ENCODE assay signal across 11 mouse cellular contexts in genomic region chr8:70635527-70635926, GRCm38 (mm10). TPM values are rescaled to one million over a fixed set of nuclear protein-coding genes. Genes with fewer than 3 reads are reported as not detected.
DNase-seq lines count a peak whose midpoint lies in the region; ATAC-seq lines count a peak whose summit lies in the region.
"Had no signal": no experiment of that assay in that cellular context is flagged by ENCODE, and none has a peak within 500 bp of the region (broad histone marks: within the 10 kb centered on the region; RNA-seq: fewer than 3 reads in every experiment).

No protein-coding gene starts in this region.

- H3K27me3 ChIP-seq in limb, embryonic 10.5 days (ENCODE audit: low read depth, poor library complexity, severe bottlenecking): peaks cover 36% of the 10 kb centered on the region
- H3K27me3 ChIP-seq in splenic B cell, adult 2 months (ENCODE audit: control insufficient read depth, insufficient read depth, low read length, poor library complexity, severe bottlenecking): no peaks in the 10 kb centered on the region

- H3K9me3 ChIP-seq in limb, embryonic 10.5 days (replicated peaks): no peaks in the 10 kb centered on the region
- H3K9me3 ChIP-seq: hindbrain, embryonic 13.5 days; neural tube, embryonic 15.5 days had no signal

- H3K36me3 ChIP-seq in limb, embryonic 10.5 days: no peaks in the 10 kb centered on the region
- H3K36me3 ChIP-seq in splenic B cell, adult 2 months (ENCODE audit: control insufficient read depth, insufficient read depth, low read length, poor library complexity, severe bottlenecking): no peaks in the 10 kb centered on the region
- H3K36me3 ChIP-seq: hindbrain, embryonic 13.5 days; neural tube, embryonic 15.5 days had no signal

- no peak overlapping the region for H3K4me3 ChIP-seq in limb, embryonic 10.5 days
- H3K4me3 ChIP-seq: hindbrain, embryonic 13.5 days; neural tube, embryonic 15.5 days had no signal

- 0 out of 2 replicates have a peak overlapping the region, but pooled peaks have one; percentile 16 for H3K27ac ChIP-seq in limb, embryonic 10.5 days
- H3K27ac ChIP-seq: hindbrain, embryonic 13.5 days; neural tube, embryonic 15.5 days had no signal

- DNase-seq in spleen, postnatal 36 days (ENCODE audit: low spot score in 2 of 2): peak; percentile 83 to 84
- DNase-seq in spleen, adult 12 weeks (ENCODE audit: low spot score): no peak
- no peak for DNase-seq in limb, embryonic 10.5 days (ENCODE audit: low spot score)
- peak; percentile 86 for DNase-seq in splenic B cell, adult 2 months (ENCODE audit: low read depth, low spot score)
- DNase-seq in cerebellum, postnatal 25 days: no peak
- no peak for DNase-seq in right cerebral cortex, adult 2 months (ENCODE audit: low spot score in 2 of 2)

- H3K4me1 ChIP-seq in limb, embryonic 10.5 days: peaks cover 32% of the 10 kb centered on the region

- peak; percentile 41 for ATAC-seq in erythroid progenitor cell, adult 5-6 weeks (replicated peaks; ENCODE audit: low FRiP score, poor library complexity, severe bottlenecking)
- no peak for ATAC-seq in inflammation-experienced regulatory T-cells, adult 6 months

- WGBS in limb, embryonic 10.5 days: 80% methylated on average over 6 of the region's 6 CpGs

RNA-seq across cellular contexts. Expression of gene Gdf15, which starts 3.3 kb away (rescaled TPM):
- not detected in 2 replicates for total RNA-seq in erythroid progenitor cell, adult 5-6 weeks (2015; ENCODE audit: low replicate concordance)
- not detected in 2 replicates for total RNA-seq in erythroid progenitor cell, adult 5-6 weeks (2017; ENCODE audit: low replicate concordance)
- not detected in 2 replicates for polyA plus RNA-seq in limb, embryonic 10.5 days (2016; fragmentation: Nextera tagmentation; extraction: Ambion mirVana)
- not detected for polyA plus RNA-seq in inflammation-experienced regulatory T-cells, adult 6 months (2017; shearing (Covaris generic))
- total RNA-seq: left cerebral cortex, postnatal 14 days had no signal

RNA-seq across cellular contexts. Expression of gene Lrrc25, which starts 19.6 kb away (rescaled TPM):
- total RNA-seq in erythroid progenitor cell, adult 5-6 weeks (2015; ENCODE audit: low replicate concordance): 2.5 and 11.7 TPM in 2 replicates
- 2.3 and 3.5 TPM in 2 replicates for total RNA-seq in erythroid progenitor cell, adult 5-6 weeks (2017; ENCODE audit: low replicate concordance)
- polyA plus RNA-seq in limb, embryonic 10.5 days (2016; fragmentation: Nextera tagmentation; extraction: Ambion mirVana): 0.38 and 0.64 TPM in 2 replicates
- polyA plus RNA-seq in inflammation-experienced regulatory T-cells, adult 6 months (2017; shearing (Covaris generic)): 1 to 10 TPM in 1 of 3 experiments, under 1 TPM in 2; 0.47 to 3.8 (median 0.71) TPM

RNA-seq across cellular contexts. Expression of gene Pgpep1, which starts 24.7 kb away (rescaled TPM):
- 0.36 and 6.3 TPM in 2 replicates for total RNA-seq in erythroid progenitor cell, adult 5-6 weeks (2015; ENCODE audit: low replicate concordance)
- total RNA-seq in erythroid progenitor cell, adult 5-6 weeks (2017; ENCODE audit: low replicate concordance): under 0.01 and 3.0 TPM in 2 replicates
- 44.7 and 45.0 TPM in 2 replicates for polyA plus RNA-seq in limb, embryonic 10.5 days (2016; fragmentation: Nextera tagmentation; extraction: Ambion mirVana)
- 1 to 10 TPM; 3.8 to 6.4 (median 4.8) TPM for polyA plus RNA-seq in inflammation-experienced regulatory T-cells, adult 6 months (2017; shearing (Covaris generic))

RNA-seq across cellular contexts. Expression of gene Ssbp4, which starts 26.9 kb away (rescaled TPM):
- total RNA-seq in erythroid progenitor cell, adult 5-6 weeks (2015; ENCODE audit: low replicate concordance): 9.0 and 13.0 TPM in 2 replicates
- 18.1 and 30.6 TPM in 2 replicates for total RNA-seq in erythroid progenitor cell, adult 5-6 weeks (2017; ENCODE audit: low replicate concordance)
- polyA plus RNA-seq in limb, embryonic 10.5 days (2016; fragmentation: Nextera tagmentation; extraction: Ambion mirVana): 164 and 182 TPM in 2 replicates
- 10 to 100 TPM in 2 of 3 experiments, 1 to 10 TPM in 1; 2.6 to 16.2 (median 14.7) TPM for polyA plus RNA-seq in inflammation-experienced regulatory T-cells, adult 6 months (2017; shearing (Covaris generic))

RNA-seq across cellular contexts. Expression of gene Lsm4, which starts 37.5 kb away (rescaled TPM):
- 86.5 and 93.1 TPM in 2 replicates for total RNA-seq in erythroid progenitor cell, adult 5-6 weeks (2015; ENCODE audit: low replicate concordance)
- total RNA-seq in erythroid progenitor cell, adult 5-6 weeks (2017; ENCODE audit: low replicate concordance): 38.4 and 57.6 TPM in 2 replicates
- 405 and 438 TPM in 2 replicates for polyA plus RNA-seq in limb, embryonic 10.5 days (2016; fragmentation: Nextera tagmentation; extraction: Ambion mirVana)
- polyA plus RNA-seq in inflammation-experienced regulatory T-cells, adult 6 months (2017; shearing (Covaris generic)): 100 to 1,000 TPM in 1 of 3 experiments, 10 to 100 TPM in 2; 79.0 to 128 (median 97.8) TPM

Comparison
In these comparisons a context has a peak if more than half of its experiments do, and no peak if none do; other contexts are left out.
1. DNase-seq: peak in spleen, postnatal 36 days (2 of 2) and splenic B cell, adult 2 months (single experiment); none in spleen, adult 12 weeks (single experiment), limb, embryonic 10.5 days (single experiment), cerebellum, postnatal 25 days (0 of 2) and right cerebral cortex, adult 2 months (0 of 2).